Mouse (Mus musculus): Measurements from ENCODE around the gene Vwa8.

DNA sequence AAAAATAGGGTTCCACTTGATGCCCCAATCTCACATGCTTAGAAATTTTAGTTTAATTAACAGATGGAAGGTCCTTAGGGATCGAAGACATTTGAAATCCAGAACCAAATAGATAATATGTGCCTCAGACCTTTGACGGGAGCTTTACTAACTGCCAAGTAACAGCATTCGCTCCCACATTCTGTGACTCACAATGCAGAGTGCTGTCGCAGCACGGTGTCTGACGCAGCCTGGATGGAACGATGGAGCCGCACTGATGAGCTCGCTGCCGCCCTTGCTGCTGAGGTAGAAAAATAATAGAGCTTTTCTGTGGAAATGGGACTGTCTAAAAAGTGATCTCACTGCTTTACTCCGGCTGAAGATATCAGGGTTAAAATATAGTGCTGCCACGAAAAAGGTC is 248.3 kb downstream of the Vwa8 start:
- TF ChIP-seq EP300 (optimal IDR thresholded peaks at IDR 0.05) (no peak), CTCF (IDR thresholded peaks at IDR 0.05; ENCODE audit: low read depth) (no peak)

All from stomach, postnatal 0 days (tissue).